Mouse (Mus musculus) heart, adult 2 months (tissue): Measurements from ENCODE around the gene Ushbp1.

Experiments used
- EP300 ChIP-seq: fragments of 200-500 bp; IDR thresholded peaks from 2 replicates; pipeline ENCODE4 v1.6.1; 2011; ENCODE audit warnings: low read depth, low read length, control low read depth; ENCODE audit not compliant: insufficient read depth
- POLR2A ChIP-seq: fragments of 200-500 bp; IDR thresholded peaks from 2 replicates; pipeline ENCODE4 v1.6.1; 2011; ENCODE audit warnings: mild to moderate bottlenecking, low read depth, low read length, control low read depth; ENCODE audit not compliant: insufficient read depth

- TF ChIP-seq POLR2A, result no peak
- TF ChIP-seq EP300, result no peak
These were observed 41.4 kb upstream of the Ushbp1 start for GRCm38 (mm10) chr8:71437041-71437440.
